Mouse (Mus musculus) lung, postnatal 0 days (tissue): ENCODE results near the gene Tmem258.

Experiments
- CTCF ChIP-seq: IDR thresholded peaks from 2 replicates; pipeline ENCODE4 v1.5.1; 2016; ENCODE audit warnings: antibody characterized with exemption, mild to moderate bottlenecking
- EP300 ChIP-seq: IDR thresholded peaks from 2 replicates; pipeline ENCODE4 v1.6.1; 2016; ENCODE audit warnings: antibody characterized with exemption, mild to moderate bottlenecking, control low read depth

DNA sequence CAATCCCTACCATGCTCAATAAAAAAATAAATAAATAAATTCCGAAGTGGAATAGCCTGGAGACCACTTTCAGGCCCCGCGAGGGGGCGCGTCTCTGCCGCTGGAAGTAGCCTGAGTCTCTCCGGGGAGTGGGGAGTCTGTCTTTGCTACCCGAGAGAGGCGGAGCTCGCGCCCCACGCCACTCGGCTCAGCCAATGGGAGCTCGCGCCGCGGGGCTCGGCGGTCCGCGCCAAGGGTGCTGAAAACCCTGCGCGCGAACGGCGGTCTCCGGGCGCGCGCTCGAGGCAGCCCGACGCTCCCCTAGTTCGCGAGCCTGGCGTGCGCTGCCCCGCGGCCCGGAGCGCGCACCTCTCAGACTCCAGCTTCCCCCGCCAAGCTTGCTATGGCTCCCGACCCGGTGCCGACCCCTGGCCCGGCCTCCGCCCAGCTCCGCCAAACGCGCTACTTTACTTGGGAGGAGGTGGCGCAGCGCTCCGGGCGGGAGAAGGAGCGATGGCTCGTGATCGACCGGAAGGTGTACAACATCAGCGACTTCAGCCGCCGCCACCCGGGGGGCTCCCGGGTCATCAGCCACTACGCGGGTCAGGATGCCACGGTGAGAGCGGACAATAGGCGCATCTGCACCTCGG, 21.0 kb upstream of the Tmem258 start, which contains the start of gene Fads1:
- TF ChIP-seq CTCF = peak; percentile 67
- no peak for TF ChIP-seq EP300
